Mouse (Mus musculus): Measurements from ENCODE around the gene Hist1h4k.
"Not testable (repeated sequence)": the region's sequence is repeated elsewhere in the genome, so short reads cannot be mapped to it uniquely, and the experiment has no call there.

The Hist1h4k gene

GRCm38 (mm10) chr13:21754294-21755001, 4.1 kb upstream of the Hist1h4k start:
- not testable (repeated sequence) for DNase-seq (ENCODE audit: low read depth, low spot score)

- DNase-seq (ENCODE audit: low read depth, low spot score) = peak; percentile 90
Measured at GRCm38 (mm10) chr13:21753524-21754285, 3.4 kb upstream of the Hist1h4k start, which contains the start of the genes Hist1h2ak and Hist1h2bn. Gene Hist1h2ak (minus strand): TSS chr13:21753827. Gene Hist1h2bn (plus strand): TSS chr13:21754123.

- no peak for DNase-seq (ENCODE audit: low read depth, low spot score)
Measured at GRCm38 (mm10) chr13:21753051-21753523, 2.8 kb upstream of the Hist1h4k start.

GRCm38 (mm10) chr13:21752356-21752755, 2.1 kb upstream of the Hist1h4k start:
- DNase-seq (ENCODE audit: low read depth, low spot score) = no peak

- DNase-seq (ENCODE audit: low read depth, low spot score) = no peak
Measured at GRCm38 (mm10) chr13:21751827-21752226, 1.5 kb upstream of the Hist1h4k start.

GRCm38 (mm10) chr13:21751417-21751816, 1.1 kb upstream of the Hist1h4k start:
- no peak for DNase-seq (ENCODE audit: low read depth, low spot score)

- no peak for DNase-seq (ENCODE audit: low read depth, low spot score)
Measured at GRCm38 (mm10) chr13:21749387-21750158, 732 bp downstream of the Hist1h4k start.

GRCm38 (mm10) chr13:21745006-21745405, 5.3 kb downstream of the Hist1h4k start:
- no peak for DNase-seq (ENCODE audit: low read depth, low spot score)

- peak; percentile 50 for DNase-seq (ENCODE audit: low read depth, low spot score)
Measured at GRCm38 (mm10) chr13:21734906-21735767, 15.2 kb downstream of the Hist1h4k start, which contains the start of gene Hist1h4j. Gene Hist1h4j (plus strand): TSS chr13:21735064.

GRCm38 (mm10) chr13:21734010-21734905, 16.0 kb downstream of the Hist1h4k start:
- peak; percentile 66 for DNase-seq (ENCODE audit: low read depth, low spot score)

GRCm38 (mm10) chr13:21733466-21733865, 16.8 kb downstream of the Hist1h4k start:
- no peak for DNase-seq (ENCODE audit: low read depth, low spot score)

GRCm38 (mm10) chr13:21729544-21729943, 20.8 kb downstream of the Hist1h4k start:
- DNase-seq (ENCODE audit: low read depth, low spot score) = no peak

GRCm38 (mm10) chr13:21727948-21728572, 22.2 kb downstream of the Hist1h4k start:
- DNase-seq (ENCODE audit: low read depth, low spot score) = no peak

GRCm38 (mm10) chr13:21722993-21723836, 27.1 kb downstream of the Hist1h4k start:
- no peak for DNase-seq (ENCODE audit: low read depth, low spot score)

GRCm38 (mm10) chr13:21722373-21722925, 27.9 kb downstream of the Hist1h4k start:
- no peak for DNase-seq (ENCODE audit: low read depth, low spot score)

GRCm38 (mm10) chr13:21721757-21722372, 28.4 kb downstream of the Hist1h4k start, which contains the start of gene Hist1h2bm:
Gene Hist1h2bm (plus strand): TSS chr13:21722044.
- DNase-seq (ENCODE audit: low read depth, low spot score) = peak; percentile 83

GRCm38 (mm10) chr13:21721107-21721756, 29.1 kb downstream of the Hist1h4k start:
- DNase-seq (ENCODE audit: low read depth, low spot score) = not testable (repeated sequence)

All from skeletal muscle tissue, adult 2 months (tissue).